Mouse (Mus musculus) liver, adult 2 months (tissue): Measurements from ENCODE around the gene Egfr.

Source experiments
- CTCF ChIP-seq: fragments of 200-500 bp; IDR thresholded peaks from 2 replicates; pipeline ENCODE4 v1.5.1; 2011; ENCODE audit warnings: low read depth, low read length, control low read depth
- POLR2A ChIP-seq: fragments of 200-500 bp; IDR thresholded peaks from 2 replicates; pipeline ENCODE4 v1.6.1; 2011; ENCODE audit warnings: low read length, control low read depth; ENCODE audit not compliant: insufficient read depth; ENCODE audit errors: extremely low read depth

GRCm38 (mm10) chr11:16752349-16753153, 548 bp downstream of the Egfr start:
- TF ChIP-seq CTCF, result no peak; the same call in 1 of the 2 replicates
- peak; percentile 40; the same call in 1 of the 2 replicates for TF ChIP-seq POLR2A
